Mouse (Mus musculus) lung, postnatal 0 days (tissue): ENCODE measurements around the gene Dscaml1.

Source experiments
- CTCF ChIP-seq: IDR thresholded peaks from 2 replicates; pipeline ENCODE4 v1.5.1; 2016; ENCODE audit warnings: antibody characterized with exemption, mild to moderate bottlenecking
- EP300 ChIP-seq: IDR thresholded peaks from 2 replicates; pipeline ENCODE4 v1.6.1; 2016; ENCODE audit warnings: antibody characterized with exemption, mild to moderate bottlenecking, control low read depth

DNA sequence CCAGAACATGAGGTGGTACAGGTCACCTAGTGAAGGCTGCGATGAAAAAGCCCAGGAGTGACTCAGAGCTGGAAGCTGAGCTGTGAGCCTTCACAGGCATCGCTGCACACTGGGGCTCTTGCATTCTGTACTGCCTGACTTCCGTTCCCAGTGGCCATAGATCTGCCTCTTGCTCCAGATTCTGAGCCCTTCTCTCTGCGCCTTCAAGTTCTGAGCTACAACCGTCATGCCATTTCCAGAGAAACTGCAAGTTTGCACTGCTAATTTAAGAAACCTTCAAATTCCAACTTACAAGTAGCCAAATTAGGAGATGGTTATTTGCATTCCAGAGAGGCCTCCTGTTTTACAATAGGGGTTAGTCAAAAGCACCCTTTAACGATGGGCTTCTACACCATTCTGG, 93.4 kb downstream of the Dscaml1 start:
- TF ChIP-seq CTCF (no peak), EP300 (no peak)
